Mouse (Mus musculus): ENCODE data around the gene Ccdc146.
A peak's percentile ranks its signal among the peaks of the same experiment; 100 is the strongest.
"Not testable (repeated sequence)": the region's sequence is repeated elsewhere in the genome, so short reads cannot be mapped to it uniquely, and the experiment has no call there.

The Ccdc146 gene

DNA sequence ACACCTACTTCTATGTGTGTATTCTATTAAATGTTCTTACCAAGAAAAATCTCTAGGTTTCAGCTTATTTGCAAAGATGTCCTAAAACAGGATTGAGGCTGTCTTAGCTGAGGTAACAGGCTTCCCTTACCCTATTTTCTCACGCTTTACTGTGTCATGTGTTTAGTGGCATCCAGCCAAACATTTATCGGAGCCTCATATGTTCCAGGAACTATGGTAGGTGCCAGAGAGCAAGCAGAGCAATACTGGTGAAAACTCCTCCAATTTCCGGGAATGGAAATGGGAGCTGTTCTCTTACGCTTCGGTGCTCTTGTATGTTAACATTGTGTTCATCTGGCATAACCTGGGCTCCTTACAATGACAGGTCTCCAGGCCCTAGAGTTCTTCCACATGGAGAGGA, 92.8 kb downstream of the Ccdc146 start:
- DNase-seq (ENCODE audit: low read depth, low spot score) = no peak

DNA sequence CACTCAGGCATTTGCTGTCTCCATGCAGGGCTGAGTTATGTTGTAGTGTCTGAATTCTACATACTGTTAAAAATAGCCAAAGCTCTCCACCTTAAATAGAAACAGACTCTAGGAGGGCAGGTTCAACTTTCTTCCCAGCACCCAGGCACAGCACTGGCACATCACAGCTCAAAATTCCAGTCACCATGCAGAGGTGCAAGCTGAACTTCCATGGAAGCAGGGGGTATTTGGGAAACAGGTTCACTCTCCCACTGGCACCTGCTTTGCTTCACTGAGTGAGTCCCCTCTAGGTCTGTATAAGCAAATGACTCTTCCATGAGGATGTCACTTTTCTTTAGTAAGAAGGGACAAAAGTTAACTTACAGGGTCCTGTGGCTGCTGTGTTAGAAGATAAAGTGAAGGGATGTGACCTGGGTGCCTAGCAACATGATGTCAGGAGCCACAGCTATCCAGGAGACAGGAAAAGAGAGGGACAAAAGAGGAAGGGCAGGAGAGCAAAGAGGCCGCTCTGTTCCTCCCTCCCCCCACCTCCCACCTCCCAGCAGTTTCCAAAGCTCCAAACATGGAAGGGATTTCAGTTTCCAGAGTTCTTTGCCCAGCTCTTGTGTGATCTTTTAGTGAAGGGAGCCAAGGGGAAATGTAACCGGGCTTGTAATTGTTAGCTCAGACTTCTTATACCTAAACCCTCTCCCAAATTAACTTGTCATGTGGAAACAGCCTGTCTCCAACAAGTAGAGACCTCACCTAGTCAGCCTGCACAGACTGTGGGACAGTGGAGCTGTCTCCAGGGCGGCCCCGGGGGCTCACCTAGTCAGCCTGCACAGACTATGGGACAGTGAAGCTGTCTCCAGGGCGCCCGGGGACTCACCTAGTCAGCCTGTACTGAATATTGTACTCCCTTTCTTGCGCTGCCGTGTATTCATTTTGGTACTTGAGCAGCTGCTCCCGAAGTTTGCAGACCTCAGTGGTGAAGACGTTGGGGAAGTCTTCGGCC, 94.5 kb downstream of the Ccdc146 start:
- DNase-seq (ENCODE audit: low read depth, low spot score) = no peak

DNA sequence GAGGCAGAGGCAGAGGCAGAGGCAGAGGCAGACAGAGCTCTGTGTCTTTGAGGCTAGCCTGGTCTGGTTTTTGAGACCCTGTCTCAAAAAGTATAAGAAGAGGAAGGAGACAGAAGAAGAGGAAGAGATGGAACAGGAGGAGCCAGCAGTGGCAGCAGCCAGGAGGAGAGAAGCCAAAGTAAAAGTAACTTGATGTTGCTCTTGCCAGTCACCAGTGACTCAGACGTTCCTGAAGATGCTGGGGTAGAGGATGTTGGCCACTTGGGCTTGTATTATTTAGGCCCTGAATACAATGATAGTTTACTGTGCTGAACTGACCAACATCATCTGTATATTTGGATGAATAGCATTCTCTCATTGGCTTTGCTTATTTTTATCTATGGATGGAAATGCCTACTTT, 95.9 kb downstream of the Ccdc146 start:
- DNase-seq (ENCODE audit: low read depth, low spot score) = no peak

DNA sequence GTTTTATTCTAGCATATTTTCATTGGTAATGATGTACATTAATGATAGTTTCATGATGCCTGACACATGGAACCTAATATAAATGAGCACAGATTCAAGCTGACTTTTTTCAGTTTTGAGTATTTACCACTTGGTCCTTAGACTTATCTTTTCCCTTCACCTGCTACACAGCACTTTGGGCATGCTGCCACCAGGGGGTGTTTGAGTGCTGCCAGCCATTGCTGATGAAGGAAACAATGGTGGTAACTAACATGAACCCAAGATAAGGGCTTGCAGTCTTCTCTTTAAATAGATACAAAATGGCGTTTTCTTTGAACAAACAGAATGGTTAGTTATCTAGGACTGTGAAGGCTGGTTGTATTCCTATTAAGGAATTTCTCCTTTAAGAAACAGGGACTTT, 98.0 kb downstream of the Ccdc146 start:
- DNase-seq (ENCODE audit: low read depth, low spot score) = peak; percentile 78

DNA sequence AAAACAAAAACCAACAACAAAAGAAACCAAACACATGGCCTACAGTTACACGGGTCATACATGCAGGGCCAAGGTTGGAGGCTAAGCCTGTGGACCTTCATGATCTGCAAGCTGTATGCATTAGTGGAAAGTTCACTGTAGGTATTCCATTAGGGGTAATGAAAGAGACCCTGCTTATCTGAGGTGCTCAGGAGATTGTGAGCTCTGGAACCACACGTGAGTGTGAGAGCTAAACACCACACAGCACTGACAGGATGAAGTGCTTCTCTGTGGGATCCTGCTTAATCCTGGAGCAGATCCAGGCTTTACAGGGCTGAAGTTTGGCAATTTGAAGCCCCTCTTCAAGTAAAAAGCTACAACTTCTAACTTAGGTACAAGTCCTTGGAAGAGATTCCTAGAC, 104.3 kb downstream of the Ccdc146 start:
- no peak for DNase-seq (ENCODE audit: low read depth, low spot score)

DNA sequence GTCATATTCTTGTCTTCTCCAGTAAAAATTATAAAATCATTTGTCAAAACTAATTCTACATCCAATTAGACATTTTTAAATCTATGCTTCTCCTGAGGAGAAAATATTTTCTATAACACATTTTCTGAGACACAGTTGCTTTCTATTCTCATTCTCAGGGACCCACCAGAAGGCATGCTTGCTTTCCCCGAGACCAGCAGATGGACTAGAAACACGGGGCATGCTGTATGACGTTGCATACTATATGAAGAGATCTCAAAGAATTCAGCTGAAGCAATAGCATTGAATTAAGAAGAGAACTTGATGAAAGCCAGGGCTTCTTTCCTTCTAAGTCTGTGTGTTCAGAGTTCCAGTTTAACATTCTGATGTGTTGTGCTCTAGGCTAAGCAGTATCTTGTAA, 109.8 kb downstream of the Ccdc146 start:
- no peak for DNase-seq (ENCODE audit: low read depth, low spot score)

DNA sequence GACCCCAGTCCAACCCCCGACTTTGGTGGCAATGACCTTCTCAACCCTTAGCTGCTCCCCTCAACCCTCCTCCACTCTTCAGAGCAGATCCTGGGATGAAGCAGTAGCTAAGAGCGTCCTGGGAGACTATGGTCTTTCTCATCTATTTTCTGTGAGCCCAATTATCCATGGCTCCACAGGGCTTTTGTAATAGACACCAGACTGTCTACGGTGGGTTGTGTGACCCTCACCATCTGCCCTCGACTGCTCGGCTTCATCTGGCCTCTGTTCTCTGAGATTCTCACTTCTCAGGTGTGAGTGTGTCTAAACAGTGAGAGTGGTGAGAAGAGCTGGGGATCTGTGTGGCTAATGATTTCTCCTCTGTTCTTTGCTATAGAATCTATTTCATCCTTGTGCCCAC, 117.3 kb downstream of the Ccdc146 start:
- DNase-seq (ENCODE audit: low read depth, low spot score) = no peak

DNA sequence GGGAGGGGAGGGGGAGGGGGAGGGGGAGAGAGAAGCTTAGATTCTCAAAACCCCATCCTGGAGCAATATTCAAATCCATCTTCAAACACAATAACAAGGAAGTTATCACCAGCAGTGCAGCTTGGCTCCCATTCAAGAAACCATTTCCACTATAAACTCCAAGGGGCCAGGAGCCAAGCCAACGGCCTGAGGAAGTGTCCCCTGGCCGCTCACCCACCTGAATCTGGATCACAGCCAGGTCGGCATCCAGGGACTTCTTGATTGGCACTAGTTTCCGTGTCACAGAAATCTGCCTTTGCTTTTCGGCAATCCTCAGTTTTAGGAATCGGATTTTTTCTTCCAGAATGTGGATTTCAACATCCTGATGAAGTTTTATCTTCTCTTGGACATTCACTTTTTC, 123.5 kb downstream of the Ccdc146 start:
- no peak for DNase-seq (ENCODE audit: low read depth, low spot score)

DNA sequence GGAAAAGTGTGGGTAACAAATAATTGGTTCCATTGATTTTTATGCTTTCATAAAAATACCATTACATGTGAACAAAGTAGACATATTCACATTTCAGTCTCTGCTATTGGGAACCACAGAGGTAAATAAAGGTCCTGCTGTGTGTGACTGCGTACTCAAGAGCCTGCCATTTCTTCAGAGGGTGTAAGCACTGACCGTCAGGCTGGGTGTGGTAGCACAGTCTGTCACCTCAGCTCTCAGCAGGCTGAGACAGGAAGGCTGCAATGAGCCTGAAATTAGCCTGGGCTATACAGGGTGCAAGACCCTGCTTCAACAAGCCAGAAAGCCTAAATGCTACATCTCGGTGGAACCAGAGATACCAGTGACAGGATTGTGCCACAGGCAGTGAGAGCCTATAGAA, 124.4 kb downstream of the Ccdc146 start:
- no peak for DNase-seq (ENCODE audit: low read depth, low spot score)

DNA sequence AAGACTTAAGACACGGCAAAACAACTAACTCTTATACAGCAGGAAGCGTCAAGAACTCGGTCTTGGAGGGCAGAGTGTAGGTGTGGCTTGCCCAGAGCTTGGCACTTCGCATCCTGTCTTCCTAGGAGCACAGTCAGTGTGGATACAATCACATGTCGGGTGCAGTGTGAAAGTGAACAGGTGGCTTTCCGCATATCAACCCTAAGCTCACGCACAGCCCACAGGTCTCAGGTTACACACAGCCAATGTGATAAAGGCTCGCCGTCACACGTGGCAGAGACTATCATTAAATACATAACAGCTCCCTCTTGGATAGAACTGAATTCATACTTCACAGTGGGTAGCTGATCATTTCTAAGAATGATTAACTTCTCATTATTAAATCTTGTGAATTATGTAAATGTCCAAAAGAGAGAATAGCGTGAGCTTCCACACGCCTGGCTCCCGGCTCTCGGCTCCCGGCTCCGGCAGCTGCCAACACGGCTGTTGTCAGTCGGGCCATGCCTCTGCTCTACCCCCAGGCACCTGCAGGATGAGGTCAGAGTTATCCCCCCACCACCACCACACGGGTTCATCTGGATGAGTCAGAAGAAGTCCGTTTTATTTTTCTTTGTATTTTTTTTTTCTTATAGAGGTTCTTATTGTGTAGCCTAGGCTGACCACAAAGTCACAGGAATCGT, 125.3 kb downstream of the Ccdc146 start:
- DNase-seq (ENCODE audit: low read depth, low spot score) = no peak

DNA sequence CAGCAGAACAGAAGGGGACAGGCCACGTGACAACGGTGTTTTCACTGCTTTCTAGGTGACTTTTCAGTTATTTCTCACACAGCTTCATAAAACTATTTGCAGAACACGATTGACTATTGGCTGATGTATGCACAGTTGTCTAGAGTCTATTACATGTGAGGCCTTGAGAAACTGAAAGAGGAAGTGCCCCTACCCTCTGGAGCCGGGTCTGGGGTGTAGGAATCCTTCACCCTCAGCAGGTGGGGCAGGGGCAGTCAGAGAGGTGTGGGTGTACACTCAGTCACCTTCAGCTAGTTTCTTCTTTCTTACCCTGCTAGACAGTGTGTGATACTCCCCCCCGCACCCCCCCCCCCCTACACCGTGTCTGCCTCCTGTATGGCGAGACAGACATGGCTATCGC, 128.8 kb downstream of the Ccdc146 start:
- DNase-seq (ENCODE audit: low read depth, low spot score) = no peak

DNA sequence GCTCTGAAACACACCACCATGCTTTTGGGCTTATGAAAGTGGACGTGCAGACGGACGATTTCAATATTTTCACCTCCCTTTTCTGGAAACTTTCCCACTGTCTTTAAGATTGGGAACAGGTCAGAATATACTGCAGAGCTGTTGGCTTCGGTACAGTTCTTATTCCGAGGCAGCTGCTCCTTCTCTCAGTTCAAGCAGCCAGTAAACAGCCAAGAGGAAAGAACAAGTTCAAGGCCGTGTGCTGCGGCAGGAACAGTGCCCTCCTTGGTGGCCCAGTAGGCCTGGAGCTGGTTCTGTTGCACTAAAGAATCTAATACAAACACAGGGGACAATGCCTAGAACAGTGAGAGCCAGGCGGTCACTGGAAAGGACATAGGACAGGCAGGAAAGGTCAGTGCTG, 133.9 kb downstream of the Ccdc146 start:
- DNase-seq (ENCODE audit: low read depth, low spot score) = no peak

DNA sequence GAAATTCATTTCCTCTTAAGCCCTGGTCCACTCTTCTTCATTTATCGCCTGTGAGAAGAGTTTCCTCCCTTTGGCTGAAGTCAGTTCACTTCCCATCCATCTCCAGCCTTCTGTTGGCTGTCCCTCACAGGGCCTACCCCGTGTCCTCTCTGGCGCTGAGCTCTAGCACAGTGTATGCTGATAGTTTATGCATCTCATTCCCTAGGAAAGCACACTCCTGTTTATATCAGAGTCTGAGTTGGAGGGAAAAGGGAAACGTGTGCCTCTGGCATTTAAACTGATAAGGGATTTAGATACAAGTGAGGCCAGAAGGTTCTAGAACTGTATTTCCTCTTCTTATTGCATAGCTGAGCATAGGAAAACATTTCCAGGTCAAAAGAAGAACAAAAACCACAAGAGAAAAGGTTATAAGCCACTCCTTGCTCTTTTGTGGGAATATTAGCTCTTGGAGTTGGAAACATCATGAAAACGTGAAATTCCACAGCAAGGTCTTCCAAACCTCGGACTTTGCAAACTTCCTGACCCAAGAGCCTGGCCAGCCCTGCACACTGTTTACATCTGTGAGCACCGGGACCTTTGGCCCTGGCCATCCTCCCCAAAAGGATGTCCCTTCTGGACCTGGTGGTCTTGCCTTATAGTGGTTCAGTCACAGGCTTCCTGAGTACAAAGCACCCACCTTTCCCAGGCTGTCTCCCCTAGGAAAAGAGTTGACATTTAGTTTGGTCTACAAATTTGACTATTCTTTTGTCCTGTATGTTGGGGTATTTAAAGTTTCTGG, 135.6 kb downstream of the Ccdc146 start:
- DNase-seq (ENCODE audit: low read depth, low spot score) = no peak

DNA sequence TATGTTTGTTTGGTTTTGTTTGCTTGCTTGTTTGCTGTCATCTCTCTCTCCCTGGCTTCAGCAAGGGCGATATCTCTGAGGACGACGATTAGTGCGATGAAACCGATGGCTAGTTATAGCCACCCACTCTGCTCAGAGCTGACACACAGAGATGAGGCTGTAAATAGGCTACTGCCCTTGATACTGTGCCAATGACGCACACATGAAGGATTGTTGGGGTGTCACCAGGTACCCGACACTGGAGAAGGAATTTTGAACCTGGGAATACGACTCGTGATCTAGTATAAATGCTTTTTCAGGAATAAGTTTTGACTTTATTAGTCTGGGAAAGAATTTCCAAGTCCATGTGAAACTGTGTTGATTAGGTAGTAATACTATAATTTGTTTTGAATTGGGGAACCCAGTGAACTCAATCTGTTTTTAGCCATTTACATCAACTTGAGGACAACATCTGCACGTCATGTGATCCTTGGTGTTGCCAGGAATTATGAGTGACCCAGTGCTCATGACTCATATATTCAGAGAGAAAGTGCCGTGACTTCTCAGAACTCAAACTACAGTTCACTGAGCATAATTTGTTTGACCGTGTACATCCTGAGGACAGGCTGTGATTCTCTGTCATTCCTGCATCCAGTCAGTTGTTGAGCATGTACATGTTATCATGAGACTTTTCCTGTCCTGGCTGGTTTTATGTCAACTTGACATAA, 141.0 kb downstream of the Ccdc146 start:
- no peak for DNase-seq (ENCODE audit: low read depth, low spot score)

DNA sequence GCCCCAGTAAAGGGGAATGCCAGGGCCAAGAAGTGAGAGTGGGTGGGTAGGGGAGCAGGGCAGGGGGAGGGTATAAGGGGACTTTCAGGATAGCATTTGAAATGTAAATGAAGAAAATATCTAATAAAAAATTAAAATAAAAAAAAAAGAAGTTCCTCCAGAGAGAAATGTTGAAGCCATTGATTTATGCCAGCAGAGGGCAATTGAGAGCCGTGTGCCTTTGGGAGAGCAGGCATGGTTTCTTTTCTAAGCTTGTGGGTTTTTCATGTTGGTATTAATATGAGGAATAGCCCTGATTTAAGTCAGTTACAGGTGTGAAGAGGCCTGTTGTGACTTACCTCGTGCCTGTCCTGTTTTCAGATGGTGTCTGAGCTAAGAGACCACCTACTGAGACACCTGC, 146.8 kb downstream of the Ccdc146 start:
- not testable (repeated sequence) for DNase-seq (ENCODE audit: low read depth, low spot score)

DNA sequence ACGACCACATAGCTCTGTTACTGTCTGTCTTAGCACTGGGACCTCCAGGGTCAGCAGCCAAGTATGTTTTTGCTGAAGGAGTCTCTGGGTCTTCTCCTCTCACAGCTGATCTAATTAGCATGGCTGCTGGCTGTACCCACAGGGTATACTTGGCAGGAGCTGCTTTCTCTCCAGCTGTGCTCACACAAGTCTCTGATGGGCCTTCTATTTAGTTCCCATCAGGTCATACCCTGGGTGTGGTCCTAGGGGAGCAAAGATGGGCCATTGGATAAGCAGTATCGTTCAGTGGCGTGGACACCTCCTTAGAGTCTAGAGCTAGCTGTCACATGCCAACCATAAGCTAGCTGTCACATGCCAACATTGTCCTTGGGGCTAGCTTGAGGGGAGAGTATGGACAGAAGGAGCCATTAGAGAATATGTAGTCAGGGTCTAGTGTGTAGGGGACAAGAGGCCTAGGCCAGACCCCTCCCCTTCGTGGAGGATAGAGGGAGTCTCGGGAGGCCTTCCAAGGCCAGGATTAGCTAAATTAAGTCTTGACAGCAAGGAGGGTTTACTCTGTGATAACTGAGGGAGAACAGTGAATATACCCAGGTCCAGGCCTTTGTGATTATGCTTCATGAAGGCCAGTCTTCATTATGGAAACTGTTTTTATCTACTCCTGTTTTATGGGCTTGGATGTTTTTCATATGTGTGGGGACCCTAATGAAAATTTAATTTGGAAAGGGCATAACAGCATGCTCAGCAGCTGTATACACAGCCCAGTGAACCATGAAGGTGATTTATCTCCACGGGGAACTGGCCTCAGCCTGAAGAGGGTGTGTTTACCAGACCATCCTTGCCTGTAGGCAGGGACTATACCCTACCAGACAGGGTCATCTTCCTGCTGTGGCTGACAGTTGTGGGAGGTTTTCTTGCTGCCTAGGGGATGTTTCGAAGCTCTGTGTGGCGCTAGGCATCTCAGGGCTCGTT, 152.8 kb downstream of the Ccdc146 start:
- no peak for DNase-seq (ENCODE audit: low read depth, low spot score)

DNA sequence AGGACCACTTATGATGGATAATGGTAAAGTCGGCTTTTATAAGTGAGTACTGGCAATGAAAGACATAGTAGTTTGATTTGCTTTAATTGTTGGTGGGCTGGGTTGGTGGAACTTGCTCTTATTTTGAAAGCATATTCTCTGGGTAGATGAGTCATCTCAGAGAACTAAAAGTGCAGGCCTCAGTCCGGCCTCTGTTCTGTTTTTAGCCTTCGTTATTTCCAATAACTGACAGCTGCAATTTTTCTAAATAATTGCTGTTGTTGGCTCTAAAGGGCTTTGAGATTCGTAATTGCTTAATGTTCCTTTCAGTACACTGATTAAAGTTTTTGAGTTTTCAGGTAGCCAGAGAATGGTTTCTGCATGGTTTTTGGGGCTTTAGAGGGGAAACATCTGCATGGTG, 153.7 kb downstream of the Ccdc146 start:
- no peak for DNase-seq (ENCODE audit: low read depth, low spot score)

DNA sequence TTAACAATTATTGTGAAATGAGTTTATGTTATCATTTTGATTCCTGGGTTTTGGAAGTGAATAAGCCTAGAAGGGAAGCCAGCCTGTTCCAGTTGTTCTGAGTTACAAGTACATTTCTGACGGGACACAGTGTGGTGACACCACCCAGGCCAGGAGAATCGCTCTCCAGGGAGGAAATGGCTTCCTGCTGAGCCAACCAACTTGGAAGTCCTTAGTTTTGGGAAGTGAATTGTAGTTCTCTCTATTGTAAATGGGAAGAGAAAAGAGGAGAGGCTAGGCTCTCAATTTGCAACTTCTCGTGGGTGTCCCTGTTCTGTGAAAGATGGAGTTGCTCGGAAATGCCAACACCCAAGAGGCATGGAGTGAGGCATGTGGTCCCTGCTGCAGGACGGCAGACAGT, 155.0 kb downstream of the Ccdc146 start:
- DNase-seq (ENCODE audit: low read depth, low spot score) = peak; percentile 71

DNA sequence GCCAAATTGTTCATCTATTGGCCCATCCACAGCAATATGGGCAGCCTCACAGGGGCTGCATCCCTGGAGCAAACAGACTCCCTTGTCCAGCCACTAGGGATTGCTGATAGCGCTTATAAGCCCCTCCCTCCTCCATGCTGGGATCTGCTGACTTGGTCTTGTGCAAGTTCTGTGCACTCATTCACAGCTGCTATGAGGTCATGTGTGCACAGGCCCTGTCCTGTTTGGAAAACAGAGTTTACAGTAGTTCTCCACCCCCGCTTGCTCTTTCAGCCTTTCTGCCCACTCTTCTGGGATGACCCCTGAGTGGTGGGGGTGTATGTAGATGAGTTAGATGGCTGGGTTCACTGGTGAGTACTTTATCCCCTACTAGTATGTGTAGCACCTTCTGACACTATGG, 157.4 kb downstream of the Ccdc146 start:
- DNase-seq (ENCODE audit: low read depth, low spot score) = peak; percentile 49

DNA sequence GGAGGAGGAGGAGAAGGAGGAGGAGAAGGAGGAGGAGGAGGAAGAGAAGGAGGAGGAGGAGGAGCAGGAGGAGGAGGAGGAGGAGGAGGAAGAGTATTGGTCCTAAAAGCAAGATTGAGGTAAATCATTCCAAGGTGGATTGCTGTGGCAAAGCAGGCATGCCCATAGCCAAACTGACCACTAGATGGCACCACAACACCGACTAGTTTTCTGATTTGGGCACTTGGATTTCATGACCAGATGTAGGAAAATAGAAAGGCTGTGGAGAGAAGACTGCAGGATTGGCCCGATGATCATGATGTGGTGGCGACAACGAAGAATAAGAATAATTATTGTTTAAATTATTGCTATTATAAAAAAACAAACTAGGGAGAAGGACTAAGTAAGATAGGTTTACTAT, 159.4 kb downstream of the Ccdc146 start:
- DNase-seq (ENCODE audit: low read depth, low spot score) = peak; percentile 82

All from ZHBTc4 (cell line).